Mouse (Mus musculus): ENCODE measurements at regions not wholly inside any gene's neighbourhood (a gene's known extent, or its start where the extent isn't known, plus 50 kb on each side); places are given as distances from the start of the nearest gene placed in this dataset.

DNA sequence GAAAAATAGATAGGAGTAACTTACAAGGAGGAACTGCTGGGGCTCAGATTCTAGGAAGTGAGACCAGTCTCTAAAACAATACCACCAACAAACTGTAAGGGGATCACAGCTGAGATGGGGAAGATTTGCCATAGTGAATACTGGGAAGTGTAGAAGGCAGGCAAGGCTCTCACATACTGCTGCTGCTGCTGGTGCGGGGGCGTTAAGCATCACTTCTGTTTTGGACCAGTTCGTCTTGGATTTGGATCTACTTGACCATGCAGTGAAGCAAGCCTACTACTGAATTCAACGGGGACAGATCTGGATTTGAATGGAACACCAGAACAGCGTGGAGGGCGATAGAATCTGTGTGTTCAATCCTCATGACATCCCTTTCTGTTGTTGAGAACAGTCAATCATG lies 76.1 kb upstream of the Serp2 start:
- H3K27ac ChIP-seq = no peak overlapping the region
- WGBS (ENCODE audit: insufficient replicate concordance) = 69% methylated on average over 6 of the region's 6 CpGs
- H3K4me1 ChIP-seq (replicated peaks; ENCODE audit: control insufficient read depth in 2 of 2, insufficient read depth in 2 of 2, low read length in 1 of 2) = peaks cover 0 to 5% of the 10 kb centered on the region in 2 experiments; a peak in 1 of 4 replicates
- H3K4me3 ChIP-seq (ENCODE audit: insufficient read depth in 1 of 2, low read depth in 2 of 2, low read length in 2 of 2) = no peak overlapping the region
- TF ChIP-seq EP300 (IDR thresholded peaks at IDR 0.05; ENCODE audit: low read depth) (no peak), CTCF (IDR thresholded peaks at IDR 0.05; ENCODE audit: low read depth) (no peak)
- no peaks in the 10 kb centered on the region for H3K36me3 ChIP-seq (replicated peaks; ENCODE audit: control insufficient read depth, insufficient read depth, low read depth)
- H3K27me3 ChIP-seq (ENCODE audit: control insufficient read depth, insufficient read depth, low read length) = no peaks in the 10 kb centered on the region
- no peak overlapping the region for H3K9ac ChIP-seq (replicated peaks)
- no peak overlapping the region for H3K4me2 ChIP-seq (ENCODE audit: low read depth)
- ATAC-seq (ENCODE audit: insufficient read depth) = no peak
- DNase-seq (ENCODE audit: low read depth in 3 of 3, low spot score in 3 of 3) = no peak
- H3K9me3 ChIP-seq (ENCODE audit: control insufficient read depth, low read length) = no peaks in the 10 kb centered on the region

GRCm38 (mm10) chr14:76631740-76632139 lies 75.1 kb upstream of the Serp2 start:
- no peak overlapping the region for H3K4me3 ChIP-seq (ENCODE audit: insufficient read depth in 1 of 2, low read depth in 2 of 2, low read length in 2 of 2)
- DNase-seq (ENCODE audit: low read depth in 3 of 3, low spot score in 3 of 3) (no peak), ATAC-seq (ENCODE audit: insufficient read depth) (no peak)
- H3K4me1 ChIP-seq (replicated peaks; ENCODE audit: control insufficient read depth in 2 of 2, insufficient read depth in 2 of 2, low read length in 1 of 2) = peaks cover 0 to 5% of the 10 kb centered on the region in 2 experiments; a peak in 1 of 4 replicates
- no peaks in the 10 kb centered on the region for H3K9me3 ChIP-seq (ENCODE audit: control insufficient read depth, low read length)
- TF ChIP-seq CTCF (IDR thresholded peaks at IDR 0.05; ENCODE audit: low read depth) (no peak), EP300 (IDR thresholded peaks at IDR 0.05; ENCODE audit: low read depth) (no peak)
- 70% methylated on average over 6 of the region's 6 CpGs for WGBS (ENCODE audit: insufficient replicate concordance)
- no peaks in the 10 kb centered on the region for H3K36me3 ChIP-seq (replicated peaks; ENCODE audit: control insufficient read depth, insufficient read depth, low read depth)
- H3K4me2 ChIP-seq (ENCODE audit: low read depth) = no peak overlapping the region
- H3K27ac ChIP-seq = no peak overlapping the region
- no peaks in the 10 kb centered on the region for H3K27me3 ChIP-seq (ENCODE audit: control insufficient read depth, insufficient read depth, low read length)
- no peak overlapping the region for H3K9ac ChIP-seq (replicated peaks)

DNA sequence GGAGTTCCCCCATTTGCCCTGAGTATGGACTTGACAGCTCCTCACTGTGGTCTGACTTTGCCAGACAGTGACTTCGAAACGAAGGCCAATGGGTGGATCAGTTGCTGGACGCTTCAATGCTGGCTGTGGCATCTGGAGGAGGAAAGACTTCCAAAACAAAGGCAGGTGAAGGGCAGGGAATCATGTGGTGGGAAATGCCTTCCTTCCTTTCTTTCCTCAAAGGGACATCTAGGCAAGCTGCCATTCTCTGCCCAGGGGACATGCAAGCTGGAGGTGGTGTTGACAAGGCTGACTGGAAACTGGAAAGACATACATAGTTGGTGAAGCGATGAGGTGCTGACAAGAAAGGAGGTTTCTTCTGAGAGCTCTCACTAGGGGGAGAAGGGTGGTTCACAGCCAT lies 74.5 kb upstream of the Serp2 start:
- ATAC-seq (ENCODE audit: insufficient read depth) (no peak), DNase-seq (ENCODE audit: low read depth in 3 of 3, low spot score in 3 of 3) (no peak)
- Histone ChIP-seq H3K4me3 (ENCODE audit: insufficient read depth in 1 of 2, low read depth in 2 of 2, low read length in 2 of 2) (no peak overlapping the region), H3K27ac (no peak overlapping the region), H3K9me3 (ENCODE audit: control insufficient read depth, low read length) (no peaks in the 10 kb centered on the region), H3K4me2 (ENCODE audit: low read depth) (no peak overlapping the region), H3K4me1 (replicated peaks; ENCODE audit: control insufficient read depth in 2 of 2, insufficient read depth in 2 of 2, low read length in 1 of 2) (peaks cover 0 to 5% of the 10 kb centered on the region in 2 experiments; a peak in 1 of 4 replicates), H3K9ac (replicated peaks) (no peak overlapping the region), H3K36me3 (replicated peaks; ENCODE audit: control insufficient read depth, insufficient read depth, low read depth) (no peaks in the 10 kb centered on the region), H3K27me3 (ENCODE audit: control insufficient read depth, insufficient read depth, low read length) (no peaks in the 10 kb centered on the region)
- TF ChIP-seq CTCF (IDR thresholded peaks at IDR 0.05; ENCODE audit: low read depth) (no peak), EP300 (IDR thresholded peaks at IDR 0.05; ENCODE audit: low read depth) (no peak)
- 72% methylated on average over 4 of the region's 4 CpGs for WGBS (ENCODE audit: insufficient replicate concordance)

DNA sequence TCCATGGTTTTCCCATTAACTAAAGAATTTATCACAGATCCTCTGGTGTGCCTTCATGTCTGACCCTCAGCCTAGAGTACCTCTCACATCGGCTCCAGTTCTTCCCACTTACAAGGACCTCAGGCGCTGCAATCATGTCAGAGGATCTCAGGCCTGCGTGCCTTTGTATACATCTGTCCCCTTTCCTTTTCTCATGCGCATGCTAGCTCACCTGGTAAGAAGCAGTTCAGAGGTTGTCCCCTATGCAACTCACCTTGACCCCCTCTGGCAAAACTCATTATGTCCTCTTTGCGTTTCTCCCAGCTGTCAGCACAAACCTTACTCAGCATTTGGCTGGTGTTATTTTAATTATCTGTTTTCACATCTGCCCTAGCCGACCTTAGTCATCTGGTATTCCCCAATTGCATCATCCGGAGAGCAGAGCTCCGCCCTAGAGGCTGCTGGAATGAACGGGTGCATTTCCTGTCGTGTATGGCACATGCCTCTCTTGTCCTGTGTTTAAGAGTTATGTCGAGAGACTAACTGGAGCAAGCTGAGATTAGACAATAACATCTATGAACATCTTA lies 73.3 kb upstream of the Serp2 start:
- Histone ChIP-seq H3K27me3 (ENCODE audit: control insufficient read depth, insufficient read depth, low read length) (no peaks in the 10 kb centered on the region), H3K4me1 (replicated peaks; ENCODE audit: control insufficient read depth in 2 of 2, insufficient read depth in 2 of 2, low read length in 1 of 2) (peaks cover 2 to 10% of the 10 kb centered on the region in 2 experiments; a peak in 3 of 4 replicates), H3K9ac (replicated peaks) (no peak overlapping the region), H3K4me3 (ENCODE audit: insufficient read depth in 1 of 2, low read depth in 2 of 2, low read length in 2 of 2) (no peak overlapping the region), H3K4me2 (ENCODE audit: low read depth) (no peak overlapping the region), H3K9me3 (ENCODE audit: control insufficient read depth, low read length) (no peaks in the 10 kb centered on the region), H3K36me3 (replicated peaks; ENCODE audit: control insufficient read depth, insufficient read depth, low read depth) (no peaks in the 10 kb centered on the region), H3K27ac (no peak overlapping the region)
- 60% methylated on average over 11 of the region's 11 CpGs for WGBS (ENCODE audit: insufficient replicate concordance)
- DNase-seq (ENCODE audit: low read depth in 3 of 3, low spot score in 3 of 3) = no peak
- TF ChIP-seq EP300 (IDR thresholded peaks at IDR 0.05; ENCODE audit: low read depth) = 0 out of 2 replicates have a peak, but pooled peaks have one; percentile 13
- TF ChIP-seq CTCF (IDR thresholded peaks at IDR 0.05; ENCODE audit: low read depth) = no peak
- no peak for ATAC-seq (ENCODE audit: insufficient read depth)

DNA sequence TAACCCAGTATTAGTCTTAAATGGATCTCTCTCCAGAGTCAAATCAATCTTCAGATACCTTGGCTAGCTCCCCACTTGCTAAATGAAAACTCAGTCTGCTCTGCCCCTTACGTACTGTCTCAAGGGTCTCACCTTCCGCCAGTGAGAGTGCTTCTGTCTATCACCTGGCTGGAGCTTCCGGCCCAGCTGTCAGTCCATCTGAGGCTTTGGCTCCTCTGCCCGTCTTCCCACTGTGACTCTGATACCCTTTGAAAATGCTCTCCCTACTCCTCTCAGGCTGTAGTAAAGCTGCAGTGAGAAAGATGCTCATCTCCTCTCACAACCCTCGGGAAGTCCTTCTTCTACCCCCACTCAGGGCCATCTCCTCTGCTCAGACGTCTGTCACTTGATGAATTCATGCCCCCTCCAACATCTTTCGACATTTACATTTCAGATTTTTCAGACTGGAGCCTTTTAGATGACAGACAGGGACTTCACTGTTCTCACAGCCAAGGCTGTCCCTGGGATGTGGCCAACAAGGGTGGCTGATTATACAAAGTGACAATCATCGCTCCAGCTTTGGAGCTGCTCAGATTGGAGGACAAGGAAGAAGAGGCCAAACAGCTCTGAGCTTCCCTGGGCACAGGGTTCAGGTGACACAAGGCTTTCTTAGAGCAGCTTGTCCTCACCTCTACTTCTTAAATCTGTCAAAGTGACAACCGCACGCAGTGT lies 71.6 kb upstream of the Serp2 start:
- DNase-seq (ENCODE audit: low read depth in 3 of 3, low spot score in 3 of 3) (no peak), ATAC-seq (ENCODE audit: insufficient read depth) (no peak)
- Histone ChIP-seq H3K4me3 (ENCODE audit: insufficient read depth in 1 of 2, low read depth in 2 of 2, low read length in 2 of 2) (no peak overlapping the region), H3K9me3 (ENCODE audit: control insufficient read depth, low read length) (no peaks in the 10 kb centered on the region), H3K9ac (replicated peaks) (no peak overlapping the region), H3K27ac (no peak overlapping the region), H3K27me3 (ENCODE audit: control insufficient read depth, insufficient read depth, low read length) (no peaks in the 10 kb centered on the region), H3K4me1 (replicated peaks; ENCODE audit: control insufficient read depth in 2 of 2, insufficient read depth in 2 of 2, low read length in 1 of 2) (peaks cover 4 to 26% of the 10 kb centered on the region in 2 experiments; a peak in 3 of 4 replicates), H3K36me3 (replicated peaks; ENCODE audit: control insufficient read depth, insufficient read depth, low read depth) (no peaks in the 10 kb centered on the region), H3K4me2 (ENCODE audit: low read depth) (no peak overlapping the region)
- TF ChIP-seq CTCF (IDR thresholded peaks at IDR 0.05; ENCODE audit: low read depth) = no peak
- no peak for TF ChIP-seq EP300 (IDR thresholded peaks at IDR 0.05; ENCODE audit: low read depth)
- WGBS (ENCODE audit: insufficient replicate concordance) = 70% methylated on average over 10 of the region's 10 CpGs

Data from liver, embryonic 14.5 days (tissue).